Comparison of ENCODE assay signal across 8 mouse cellular contexts in genomic region chr4:135954241-135954640, GRCm38 (mm10). TPM values are rescaled to one million over a fixed set of nuclear protein-coding genes. Genes with fewer than 3 reads are reported as not detected.
DNase-seq lines count a peak whose midpoint lies in the region; ATAC-seq and TF ChIP-seq lines count a peak whose summit lies in the region.

No protein-coding gene starts in this region.

- ATAC-seq in erythroid progenitor cell, adult 5-6 weeks (replicated peaks; ENCODE audit: low FRiP score, poor library complexity, severe bottlenecking) = peak; percentile 79
- ATAC-seq in inflammation-experienced regulatory T-cells, adult 6 months = peak; percentile 65
- ATAC-seq in liver, embryonic 15.5 days (ENCODE audit: insufficient read depth) = no peak
- ATAC-seq in neural tube, embryonic 11.5 days (ENCODE audit: insufficient read depth, low FRiP score, low TSS enrichment) = no peak

- H3K4me3 ChIP-seq in thymus, adult 2 months (ENCODE audit: control insufficient read depth, insufficient read depth, low read length) = no peak overlapping the region
- H3K4me3 ChIP-seq in bone marrow macrophage, adult 2 months (ENCODE audit: insufficient read depth, low read length) = no peak overlapping the region
- no peak overlapping the region for H3K4me3 ChIP-seq in liver, embryonic 15.5 days (replicated peaks)
- H3K4me3 ChIP-seq in neural tube, embryonic 11.5 days (ENCODE audit: low read depth, low read length) = no peak overlapping the region

- peak; percentile 80 for DNase-seq in thymus, adult 2 months
- DNase-seq in thymus, adult 18-20 months = no peak
- DNase-seq in neural tube, embryonic 11.5 days (ENCODE audit: low spot score) = peak; percentile 68
- DNase-seq in thymus, postnatal 4 days = peak; percentile 88

- H3K4me1 ChIP-seq in thymus, adult 2 months (replicated peaks; ENCODE audit: control insufficient read depth, insufficient read depth, low read length) = no peaks in the 10 kb centered on the region
- H3K4me1 ChIP-seq in bone marrow macrophage, adult 2 months (ENCODE audit: control insufficient read depth, insufficient read depth, low read length) = peaks cover 8% of the 10 kb centered on the region
- peaks cover 35% of the 10 kb centered on the region for H3K4me1 ChIP-seq in liver, embryonic 15.5 days (replicated peaks)
- no peaks in the 10 kb centered on the region for H3K4me1 ChIP-seq in neural tube, embryonic 11.5 days (ENCODE audit: control insufficient read depth, insufficient read depth, low read length)

- TF ChIP-seq CTCF in thymus, adult 2 months (IDR thresholded peaks at IDR 0.05; ENCODE audit: borderline replicate concordance, control insufficient read depth, extremely low read depth, insufficient read depth, low read length, poor library complexity) = no peak
- TF ChIP-seq CTCF in bone marrow macrophage, adult 2 months (IDR thresholded peaks at IDR 0.05; ENCODE audit: low read depth, low read length) = peak; percentile 88

- no peak overlapping the region for H3K27ac ChIP-seq in thymus, adult 2 months (ENCODE audit: control insufficient read depth, insufficient read depth, low read length)
- no peak overlapping the region for H3K27ac ChIP-seq in bone marrow macrophage, adult 2 months (ENCODE audit: insufficient read depth, low read depth, low read length)
- 0 out of 2 replicates have a peak overlapping the region, but pooled peaks have one; percentile 33 for H3K27ac ChIP-seq in liver, embryonic 15.5 days (replicated peaks)
- H3K27ac ChIP-seq in neural tube, embryonic 11.5 days (ENCODE audit: low read depth, low read length) = no peak overlapping the region

- H3K27me3 ChIP-seq in thymus, adult 2 months (ENCODE audit: control insufficient read depth, insufficient read depth, low read length) = no peaks in the 10 kb centered on the region
- no peaks in the 10 kb centered on the region for H3K27me3 ChIP-seq in liver, embryonic 15.5 days
- no peaks in the 10 kb centered on the region for H3K27me3 ChIP-seq in neural tube, embryonic 11.5 days (ENCODE audit: control insufficient read depth, insufficient read depth, low read length)

- no peak overlapping the region for H3K4me2 ChIP-seq in liver, embryonic 15.5 days
- no peak overlapping the region for H3K4me2 ChIP-seq in neural tube, embryonic 11.5 days (ENCODE audit: low read depth)

- TF ChIP-seq POLR2A in thymus, adult 2 months (IDR thresholded peaks at IDR 0.05; ENCODE audit: control insufficient read depth, extremely low read depth, insufficient read depth, low read length, poor library complexity) = no peak
- TF ChIP-seq POLR2A in bone marrow macrophage, adult 2 months (IDR thresholded peaks at IDR 0.05; ENCODE audit: borderline replicate concordance, low read depth, low read length) = no peak

- no peak overlapping the region for H3K9ac ChIP-seq in liver, embryonic 15.5 days
- H3K9ac ChIP-seq in neural tube, embryonic 11.5 days (ENCODE audit: low read length) = no peak overlapping the region

- 46% methylated on average over 2 of the region's 2 CpGs for WGBS in thymus, adult 2 months
- WGBS in liver, embryonic 15.5 days (ENCODE audit: insufficient replicate concordance) = 24% methylated on average over 2 of the region's 2 CpGs
- WGBS in neural tube, embryonic 11.5 days = 12% methylated on average over 2 of the region's 2 CpGs

- no peaks in the 10 kb centered on the region for H3K9me3 ChIP-seq in liver, embryonic 15.5 days (replicated peaks)
- H3K9me3 ChIP-seq in neural tube, embryonic 11.5 days (ENCODE audit: control insufficient read depth, low read length) = no peaks in the 10 kb centered on the region

- H3K36me3 ChIP-seq in thymus, adult 2 months (ENCODE audit: control insufficient read depth, insufficient read depth, low read length) = no peaks in the 10 kb centered on the region; the same call in 1 of the 2 replicates
- H3K36me3 ChIP-seq in liver, embryonic 15.5 days (replicated peaks) = peaks cover 73% of the 10 kb centered on the region
- H3K36me3 ChIP-seq in neural tube, embryonic 11.5 days (ENCODE audit: control insufficient read depth, insufficient read depth, low read length) = peaks cover 6% of the 10 kb centered on the region

RNA-seq across cellular contexts. Expression of gene Hmgcl, which starts 8.0 kb away (rescaled TPM):
- 46.4 and 53.1 TPM in 2 replicates for polyA plus RNA-seq in thymus, adult 2 months (2012; rRNA removed)
- polyA plus RNA-seq in bone marrow macrophage, adult 2 months (2012; ENCODE audit: insufficient read depth, insufficient read length, missing spikeins) = 99.8 and 101 TPM in 2 replicates
- total RNA-seq in erythroid progenitor cell, adult 5-6 weeks (2015; ENCODE audit: low replicate concordance) = 24.3 and 25.2 TPM in 2 replicates
- 19.6 and 30.0 TPM in 2 replicates for total RNA-seq in erythroid progenitor cell, adult 5-6 weeks (2017; ENCODE audit: low replicate concordance)
- polyA plus RNA-seq in inflammation-experienced regulatory T-cells, adult 6 months (2017; shearing (Covaris generic)) = 10 to 100 TPM; 70.5 to 83.4 (median 77.2) TPM
- polyA plus RNA-seq in liver, embryonic 15.5 days (2015; fragmentation: Nextera tagmentation; extraction: Ambion mirVana) = 91.4 and 96.5 TPM in 2 replicates
- polyA plus RNA-seq in neural tube, embryonic 11.5 days (2014; fragmentation: Nextera tagmentation; extraction: Ambion mirVana) = 62.3 and 62.7 TPM in 2 replicates

RNA-seq across cellular contexts. Expression of gene Gale, which starts 9.3 kb away (rescaled TPM):
- 37.0 and 38.4 TPM in 2 replicates for polyA plus RNA-seq in thymus, adult 2 months (2012; rRNA removed)
- 4.7 and 5.6 TPM in 2 replicates for polyA plus RNA-seq in bone marrow macrophage, adult 2 months (2012; ENCODE audit: insufficient read depth, insufficient read length, missing spikeins)
- total RNA-seq in erythroid progenitor cell, adult 5-6 weeks (2015; ENCODE audit: low replicate concordance) = 1.4 and 6.3 TPM in 2 replicates
- 3.6 and 12.2 TPM in 2 replicates for total RNA-seq in erythroid progenitor cell, adult 5-6 weeks (2017; ENCODE audit: low replicate concordance)
- polyA plus RNA-seq in inflammation-experienced regulatory T-cells, adult 6 months (2017; shearing (Covaris generic)) = 10 to 100 TPM; 14.2 to 26.3 (median 19.0) TPM
- 38.6 and 46.9 TPM in 2 replicates for polyA plus RNA-seq in liver, embryonic 15.5 days (2015; fragmentation: Nextera tagmentation; extraction: Ambion mirVana)
- polyA plus RNA-seq in neural tube, embryonic 11.5 days (2014; fragmentation: Nextera tagmentation; extraction: Ambion mirVana) = 34.2 and 36.4 TPM in 2 replicates

RNA-seq across cellular contexts. Expression of gene Lypla2, which starts 18.2 kb away (rescaled TPM):
- 214 and 224 TPM in 2 replicates for polyA plus RNA-seq in thymus, adult 2 months (2012; rRNA removed)
- 74.7 and 77.1 TPM in 2 replicates for polyA plus RNA-seq in bone marrow macrophage, adult 2 months (2012; ENCODE audit: insufficient read depth, insufficient read length, missing spikeins)
- 16.3 and 18.7 TPM in 2 replicates for total RNA-seq in erythroid progenitor cell, adult 5-6 weeks (2015; ENCODE audit: low replicate concordance)
- 6.3 and 12.9 TPM in 2 replicates for total RNA-seq in erythroid progenitor cell, adult 5-6 weeks (2017; ENCODE audit: low replicate concordance)
- polyA plus RNA-seq in inflammation-experienced regulatory T-cells, adult 6 months (2017; shearing (Covaris generic)) = 10 to 100 TPM; 61.2 to 78.8 (median 65.5) TPM
- polyA plus RNA-seq in liver, embryonic 15.5 days (2015; fragmentation: Nextera tagmentation; extraction: Ambion mirVana) = 40.4 and 49.5 TPM in 2 replicates
- 161 and 171 TPM in 2 replicates for polyA plus RNA-seq in neural tube, embryonic 11.5 days (2014; fragmentation: Nextera tagmentation; extraction: Ambion mirVana)

RNA-seq across cellular contexts. Expression of gene Pithd1, which starts 32.8 kb away (rescaled TPM):
- polyA plus RNA-seq in thymus, adult 2 months (2012; rRNA removed) = 140 and 171 TPM in 2 replicates
- polyA plus RNA-seq in bone marrow macrophage, adult 2 months (2012; ENCODE audit: insufficient read depth, insufficient read length, missing spikeins) = 31.0 and 31.5 TPM in 2 replicates
- total RNA-seq in erythroid progenitor cell, adult 5-6 weeks (2015; ENCODE audit: low replicate concordance) = 85.8 and 92.6 TPM in 2 replicates
- 78.3 and 100 TPM in 2 replicates for total RNA-seq in erythroid progenitor cell, adult 5-6 weeks (2017; ENCODE audit: low replicate concordance)
- 10 to 100 TPM in 1 of 3 experiments, 1 to 10 TPM in 2; 8.3 to 16.7 (median 9.8) TPM for polyA plus RNA-seq in inflammation-experienced regulatory T-cells, adult 6 months (2017; shearing (Covaris generic))
- 73.9 and 81.7 TPM in 2 replicates for polyA plus RNA-seq in liver, embryonic 15.5 days (2015; fragmentation: Nextera tagmentation; extraction: Ambion mirVana)
- polyA plus RNA-seq in neural tube, embryonic 11.5 days (2014; fragmentation: Nextera tagmentation; extraction: Ambion mirVana) = 60.0 and 60.6 TPM in 2 replicates

RNA-seq across cellular contexts. Expression of gene Fuca1, which starts 33.7 kb away (rescaled TPM):
- polyA plus RNA-seq in thymus, adult 2 months (2012; rRNA removed) = 37.5 and 43.5 TPM in 2 replicates
- 418 and 432 TPM in 2 replicates for polyA plus RNA-seq in bone marrow macrophage, adult 2 months (2012; ENCODE audit: insufficient read depth, insufficient read length, missing spikeins)
- 23.1 and 45.3 TPM in 2 replicates for total RNA-seq in erythroid progenitor cell, adult 5-6 weeks (2015; ENCODE audit: low replicate concordance)
- total RNA-seq in erythroid progenitor cell, adult 5-6 weeks (2017; ENCODE audit: low replicate concordance) = 38.9 and 50.2 TPM in 2 replicates
- 100 to 1,000 TPM in 1 of 3 experiments, 10 to 100 TPM in 2; 81.7 to 101 (median 98.9) TPM for polyA plus RNA-seq in inflammation-experienced regulatory T-cells, adult 6 months (2017; shearing (Covaris generic))
- polyA plus RNA-seq in liver, embryonic 15.5 days (2015; fragmentation: Nextera tagmentation; extraction: Ambion mirVana) = 24.0 and 29.4 TPM in 2 replicates
- 47.2 and 60.6 TPM in 2 replicates for polyA plus RNA-seq in neural tube, embryonic 11.5 days (2014; fragmentation: Nextera tagmentation; extraction: Ambion mirVana)

Comparison
In these comparisons a context has a peak if more than half of its experiments do, and no peak if none do; other contexts are left out.
1. DNase-seq: peak in thymus, adult 2 months (single experiment), neural tube, embryonic 11.5 days (single experiment) and thymus, postnatal 4 days (single experiment); none in thymus, adult 18-20 months (0 of 2).
2. ATAC-seq: peak in erythroid progenitor cell, adult 5-6 weeks (single experiment) and inflammation-experienced regulatory T-cells, adult 6 months (single experiment); none in liver, embryonic 15.5 days (single experiment) and neural tube, embryonic 11.5 days (single experiment).